ENCODE assay signal across 10 mouse cellular contexts in genomic region chr7:36317466-36318212, GRCm38 (mm10).
DNase-seq lines count a peak whose midpoint lies in the region; ATAC-seq lines count a peak whose summit lies in the region.
"Had no signal": no experiment of that assay in that cellular context is flagged by ENCODE, and none has a peak within 500 bp of the region (broad histone marks: within the 10 kb centered on the region; RNA-seq: fewer than 3 reads in every experiment).

No protein-coding gene starts in this region.

- H3K4me3 ChIP-seq in limb, embryonic 11.5 days (ENCODE audit: low read depth, low read length), result no peak overlapping the region
- no peak overlapping the region for H3K4me3 ChIP-seq in midbrain, embryonic 14.5 days (replicated peaks; ENCODE audit: low read depth, low read length)

- ATAC-seq in limb, embryonic 11.5 days (ENCODE audit: insufficient number of reproducible peaks, low FRiP score, low TSS enrichment, low read depth), result peak; percentile 73; the same call in 1 of the 2 replicates
- no peak for ATAC-seq in midbrain, embryonic 14.5 days (ENCODE audit: low FRiP score, low TSS enrichment)

- no peak overlapping the region for H3K9ac ChIP-seq in limb, embryonic 11.5 days (ENCODE audit: low read length)
- no peak overlapping the region for H3K9ac ChIP-seq in midbrain, embryonic 14.5 days (replicated peaks; ENCODE audit: low read length)

- no peaks in the 10 kb centered on the region for H3K36me3 ChIP-seq in limb, embryonic 11.5 days (ENCODE audit: control insufficient read depth, insufficient read depth, low read length)
- no peaks in the 10 kb centered on the region for H3K36me3 ChIP-seq in midbrain, embryonic 14.5 days (ENCODE audit: control insufficient read depth, insufficient read depth, low read length)

- H3K27me3 ChIP-seq in limb, embryonic 11.5 days (ENCODE audit: control insufficient read depth, insufficient read depth, low read length), result no peaks in the 10 kb centered on the region
- H3K27me3 ChIP-seq in midbrain, embryonic 14.5 days (ENCODE audit: control insufficient read depth, insufficient read depth, low read length), result no peaks in the 10 kb centered on the region

- 17% methylated on average over 3 of the region's 3 CpGs for WGBS in limb, embryonic 11.5 days
- 65% methylated on average over 3 of the region's 3 CpGs for WGBS in midbrain, embryonic 14.5 days

- H3K4me2 ChIP-seq in limb, embryonic 11.5 days (ENCODE audit: low read depth, severe bottlenecking), result no peak overlapping the region
- H3K4me2 ChIP-seq in midbrain, embryonic 14.5 days (ENCODE audit: low read length), result no peak overlapping the region

- 0 out of 2 replicates have a peak, but pooled peaks cover 5% of the 10 kb centered on the region for H3K4me1 ChIP-seq in limb, embryonic 11.5 days (ENCODE audit: control insufficient read depth, insufficient read depth, low read length)
- no peaks in the 10 kb centered on the region for H3K4me1 ChIP-seq in midbrain, embryonic 14.5 days (ENCODE audit: control insufficient read depth, insufficient read depth, low read length)

- H3K27ac ChIP-seq in limb, embryonic 11.5 days (replicated peaks; ENCODE audit: low read depth, low read length), result peak overlapping the region; percentile 48; the same call in 1 of the 2 replicates
- no peak overlapping the region for H3K27ac ChIP-seq in midbrain, embryonic 14.5 days (replicated peaks; ENCODE audit: low read depth, low read length)

- no peaks in the 10 kb centered on the region for H3K9me3 ChIP-seq in limb, embryonic 11.5 days (ENCODE audit: control insufficient read depth, low read length)
- no peaks in the 10 kb centered on the region for H3K9me3 ChIP-seq in midbrain, embryonic 14.5 days (ENCODE audit: control insufficient read depth, low read length)

- peak; percentile 56 for DNase-seq in adrenal gland, postnatal 14 days
- peak; percentile 49 for DNase-seq in embryo, embryonic 10 days (ENCODE audit: low spot score)
- peak; percentile 47 for DNase-seq in heart, adult 8-10 months (ENCODE audit: low spot score)
- peak; percentile 59 for DNase-seq in limb, embryonic 11.5 days (ENCODE audit: low spot score)
- DNase-seq in midbrain, embryonic 14.5 days, result no peak
- no peak for DNase-seq in thymus, postnatal 4 days
- no peak for DNase-seq in spleen, postnatal 10 days (ENCODE audit: low spot score in 2 of 2)
- DNase-seq in B cell, adult 2 months, result no peak
- DNase-seq: cerebellum, adult 9-11 months; right cerebral cortex, adult 18-20 months had no signal

Comparison
In these comparisons a context has a peak if more than half of its experiments do, and no peak if none do; other contexts are left out.
1. DNase-seq: peak in adrenal gland, postnatal 14 days (single experiment), embryo, embryonic 10 days (single experiment), heart, adult 8-10 months (single experiment) and limb, embryonic 11.5 days (single experiment); none in midbrain, embryonic 14.5 days (single experiment), thymus, postnatal 4 days (single experiment), spleen, postnatal 10 days (0 of 2) and B cell, adult 2 months (0 of 2).